Mouse (Mus musculus) hindbrain, embryonic 15.5 days (tissue): ENCODE results near the gene Arf3. TPM values are rescaled to one million over a fixed set of nuclear protein-coding genes. Genes with fewer than 3 reads are reported as not detected.

ENCODE experiments used
- ATAC-seq: fragments of 200-750 bp; cut with Nextera tagmentation; 2 replicates; pipeline ENCODE4 v1.8.0; 2017; ENCODE audit warnings: low read depth, moderate number of reproducible peaks, moderate TSS enrichment; ENCODE audit not compliant: low FRiP score
- H3K27ac ChIP-seq: fragments of 300-500 bp; sonication (generic); replicated peaks from 2 replicates; pipeline ENCODE4 v1.5.1; 2015; ENCODE audit warnings: mild to moderate bottlenecking, inconsistent platforms
- H3K27me3 ChIP-seq: fragments of 300-500 bp; sonication (generic); 2 replicates; pipeline ENCODE4 v1.6.1; 2015; ENCODE audit warnings: control low read depth, inconsistent platforms
- H3K36me3 ChIP-seq: fragments of 300-500 bp; sonication (generic); 2 replicates; pipeline ENCODE4 v1.6.1; 2015; ENCODE audit warnings: control low read depth, inconsistent platforms
- H3K4me1 ChIP-seq: fragments of 300-500 bp; sonication (generic); replicated peaks from 2 replicates; pipeline ENCODE4 v1.6.1; 2015; ENCODE audit warnings: control low read depth, inconsistent platforms
- H3K4me2 ChIP-seq: fragments of 300-500 bp; sonication (generic); 2 replicates; pipeline ENCODE4 v1.6.1; 2015; ENCODE audit warnings: moderate library complexity, mild to moderate bottlenecking, inconsistent platforms
- H3K4me3 ChIP-seq: fragments of 300-500 bp; sonication (generic); 2 replicates; pipeline ENCODE4 v1.5.1; 2015; ENCODE audit warnings: mild to moderate bottlenecking, inconsistent platforms
- H3K9ac ChIP-seq: fragments of 300-500 bp; sonication (generic); 2 replicates; pipeline ENCODE4 v1.6.1; 2015; ENCODE audit warnings: inconsistent platforms
- H3K9me3 ChIP-seq: fragments of 300-500 bp; sonication (generic); 2 replicates; pipeline ENCODE4 v1.6.1; 2016; ENCODE audit warnings: control low read depth, inconsistent platforms
- WGBS: fragments of 180-500 bp; shearing (Covaris S2); methylation state at CpG from one replicate; pipeline ENCODE4 v1.1.7; 2015; 5-methylcytosine and 5-hydroxymethylcytosine counted together
- polyA plus RNA-seq: library from polyadenylated mRNA; unstranded; fragments of >200 nt; fragmentation: Nextera tagmentation; extraction: Ambion mirVana; gene quantifications from 2 replicates; pipeline ENCODE4 v1.2.1, GENCODE M21; 2015

Gene Arf3
- polyA plus RNA-seq, 1 experiment from 2014 or later = 107 TPM

GRCm38 (mm10) chr15:98788972-98789660 is 26.1 kb upstream of the Arf3 start:
- peak overlapping the region; percentile 18; the same call in 1 of the 2 replicates for H3K4me3 ChIP-seq
- 11% methylated on average over 24 of the region's 24 CpGs for WGBS
- no peak for ATAC-seq
- no peaks in the 10 kb centered on the region for H3K36me3 ChIP-seq
- peaks cover 28% of the 10 kb centered on the region for H3K4me1 ChIP-seq
- no peak overlapping the region for H3K27ac ChIP-seq
- H3K9me3 ChIP-seq = no peaks in the 10 kb centered on the region
- H3K4me2 ChIP-seq = 0 out of 2 replicates have a peak overlapping the region, but pooled peaks have one; percentile 7
- H3K27me3 ChIP-seq = peaks cover 77% of the 10 kb centered on the region
- no peak overlapping the region for H3K9ac ChIP-seq

- WGBS = 39% methylated on average over 4 of the region's 4 CpGs
- Histone ChIP-seq H3K4me3 (no peak overlapping the region), H3K27me3 (peaks cover 65% of the 10 kb centered on the region), H3K4me1 (peaks cover 24% of the 10 kb centered on the region), H3K36me3 (no peaks in the 10 kb centered on the region), H3K9ac (no peak overlapping the region), H3K9me3 (no peaks in the 10 kb centered on the region), H3K27ac (no peak overlapping the region), H3K4me2 (no peak overlapping the region)
- no peak for ATAC-seq
Observed at GRCm38 (mm10) chr15:98787930-98788329, 24.9 kb upstream of the Arf3 start.

- 35% methylated on average over 7 of the region's 7 CpGs for WGBS
- H3K4me1 ChIP-seq = peaks cover 9% of the 10 kb centered on the region
- peaks cover 63% of the 10 kb centered on the region for H3K27me3 ChIP-seq
Observed at GRCm38 (mm10) chr15:98785744-98786143, 22.7 kb upstream of the Arf3 start.

GRCm38 (mm10) chr15:98781166-98781565 is 18.2 kb upstream of the Arf3 start:
- H3K27ac ChIP-seq = no peak overlapping the region
- H3K9ac ChIP-seq = no peak overlapping the region
- H3K4me3 ChIP-seq = no peak overlapping the region
- H3K4me2 ChIP-seq = no peak overlapping the region
- WGBS = 28% methylated on average over 6 of the region's 6 CpGs
- no peaks in the 10 kb centered on the region for H3K9me3 ChIP-seq
- ATAC-seq = no peak
- peaks cover 24% of the 10 kb centered on the region for H3K4me1 ChIP-seq
- H3K27me3 ChIP-seq = peaks cover 65% of the 10 kb centered on the region
- no peaks in the 10 kb centered on the region for H3K36me3 ChIP-seq

More at GRCm38 (mm10) chr15:98785744-98786143, 22.7 kb upstream of the Arf3 start:
- H3K9me3 ChIP-seq = no peaks in the 10 kb centered on the region
- no peaks in the 10 kb centered on the region for H3K36me3 ChIP-seq
- H3K9ac ChIP-seq = no peak overlapping the region
- H3K4me2 ChIP-seq = no peak overlapping the region
- no peak overlapping the region for H3K4me3 ChIP-seq
- no peak overlapping the region for H3K27ac ChIP-seq
- ATAC-seq = no peak

GRCm38 (mm10) chr15:98780573-98780972 is 17.6 kb upstream of the Arf3 start:
- no peak for ATAC-seq
- Histone ChIP-seq H3K4me3 (no peak overlapping the region), H3K9ac (no peak overlapping the region), H3K4me1 (peaks cover 25% of the 10 kb centered on the region), H3K36me3 (no peaks in the 10 kb centered on the region), H3K4me2 (no peak overlapping the region), H3K27ac (no peak overlapping the region), H3K9me3 (no peaks in the 10 kb centered on the region), H3K27me3 (peaks cover 71% of the 10 kb centered on the region)
- WGBS = under 1% methylated on average over 13 of the region's 13 CpGs

GRCm38 (mm10) chr15:98780075-98780474 is 17.1 kb upstream of the Arf3 start:
- Histone ChIP-seq H3K27me3 (peaks cover 76% of the 10 kb centered on the region), H3K4me3 (no peak overlapping the region), H3K9me3 (no peaks in the 10 kb centered on the region), H3K36me3 (no peaks in the 10 kb centered on the region), H3K4me2 (no peak overlapping the region), H3K4me1 (peaks cover 25% of the 10 kb centered on the region), H3K9ac (no peak overlapping the region), H3K27ac (no peak overlapping the region)
- 1% methylated on average over 8 of the region's 8 CpGs for WGBS
- no peak for ATAC-seq

GRCm38 (mm10) chr15:98778806-98779205 is 15.8 kb upstream of the Arf3 start:
- Histone ChIP-seq H3K27me3 (peaks cover 86% of the 10 kb centered on the region), H3K9ac (no peak overlapping the region), H3K4me1 (peaks cover 25% of the 10 kb centered on the region), H3K27ac (no peak overlapping the region), H3K9me3 (no peaks in the 10 kb centered on the region), H3K36me3 (no peaks in the 10 kb centered on the region), H3K4me2 (no peak overlapping the region), H3K4me3 (no peak overlapping the region)
- ATAC-seq = no peak
- WGBS = 6% methylated on average over 9 of the region's 11 CpGs

- H3K27ac ChIP-seq = no peak overlapping the region
- peaks cover 25% of the 10 kb centered on the region for H3K4me1 ChIP-seq
- no peak overlapping the region for H3K9ac ChIP-seq
- H3K27me3 ChIP-seq = peaks cover 91% of the 10 kb centered on the region
- H3K4me3 ChIP-seq = peak overlapping the region; percentile 33
- no peaks in the 10 kb centered on the region for H3K9me3 ChIP-seq
- WGBS = under 1% methylated on average over 25 of the region's 25 CpGs
- ATAC-seq = no peak
- H3K36me3 ChIP-seq = no peaks in the 10 kb centered on the region
- peak overlapping the region; percentile 52 for H3K4me2 ChIP-seq
Observed at GRCm38 (mm10) chr15:98778191-98778770, 15.3 kb upstream of the Arf3 start.

- H3K27ac ChIP-seq = no peak within 1 kb of the TSS
- H3K9ac ChIP-seq = no peak within 1 kb of the TSS
- H3K4me1 ChIP-seq = peaks cover 28% of the 10 kb centered on the region
Observed at GRCm38 (mm10) chr15:98777762-98778161, 14.7 kb upstream of the Arf3 start, which contains the start of gene Wnt10b. TSS of gene Wnt10b (minus strand) at chr15:98778150.

GRCm38 (mm10) chr15:98777005-98777616 is 14.1 kb upstream of the Arf3 start:
- Histone ChIP-seq H3K4me1 (peaks cover 34% of the 10 kb centered on the region), H3K9ac (no peak overlapping the region), H3K27ac (no peak overlapping the region), H3K36me3 (no peaks in the 10 kb centered on the region), H3K27me3 (peaks cover 97% of the 10 kb centered on the region), H3K4me2 (no peak overlapping the region), H3K9me3 (no peaks in the 10 kb centered on the region), H3K4me3 (no peak overlapping the region)
- WGBS = 3% methylated on average over 19 of the region's 19 CpGs
- no peak for ATAC-seq

More at GRCm38 (mm10) chr15:98777762-98778161, 14.7 kb upstream of the Arf3 start, which contains the start of gene Wnt10b:
- no peak for ATAC-seq
- Histone ChIP-seq H3K4me3 (peak within 1 kb of the TSS; percentile 33), H3K9me3 (no peaks in the 10 kb centered on the region), H3K27me3 (peaks cover 95% of the 10 kb centered on the region), H3K36me3 (no peaks in the 10 kb centered on the region), H3K4me2 (peak within 1 kb of the TSS; percentile 52)
- under 1% methylated on average over 32 of the region's 33 CpGs for WGBS

- no peaks in the 10 kb centered on the region for H3K36me3 ChIP-seq
- H3K9me3 ChIP-seq = no peaks in the 10 kb centered on the region
- H3K27me3 ChIP-seq = peaks cover 97% of the 10 kb centered on the region
- no peak overlapping the region for H3K9ac ChIP-seq
- peak overlapping the region; percentile 43 for H3K4me2 ChIP-seq
- H3K4me1 ChIP-seq = peaks cover 36% of the 10 kb centered on the region
- 1% methylated on average over 62 of the region's 62 CpGs for WGBS
- 0 out of 2 replicates have a peak, but pooled peaks have one; percentile 54 for ATAC-seq
- H3K4me3 ChIP-seq = peak overlapping the region; percentile 27
- no peak overlapping the region for H3K27ac ChIP-seq
Observed at GRCm38 (mm10) chr15:98776280-98777004, 13.4 kb upstream of the Arf3 start.
